Mouse (Mus musculus) macrophage (primary cell): ENCODE measurements around the gene Spink2. TPM values are rescaled to one million over a fixed set of nuclear protein-coding genes. Genes with fewer than 3 reads are reported as not detected.

ENCODE experiments used
- H3K27ac ChIP-seq: fragments of 350-480 bp; formaldehyde crosslinking; 2 replicates; pipeline ENCODE4 v1.9.0; 2021
- H3K36me3 ChIP-seq: fragments of 350-480 bp; formaldehyde crosslinking; 2 replicates; pipeline ENCODE4 v1.9.0; 2021; ENCODE audit errors: inconsistent target
- H3K4me3 ChIP-seq: fragments of 350-480 bp; formaldehyde crosslinking; 2 replicates; pipeline ENCODE4 v1.9.0; 2021; ENCODE audit errors: inconsistent target
- H3K79me2 ChIP-seq: fragments of 350-480 bp; formaldehyde crosslinking; 2 replicates; pipeline ENCODE4 v1.9.0; 2021; ENCODE audit errors: inconsistent target
- WGBS: methylation state at CpG from one replicate; pipeline ENCODE4 v1.1.7; 2026; ENCODE audit warnings: inconsistent platforms; ENCODE audit not compliant: missing documents; 5-methylcytosine and 5-hydroxymethylcytosine counted together
- polyA plus RNA-seq: library from polyadenylated mRNA; stranded (reverse); fragments of 250-400 nt; gene quantifications from 3 replicates; pipeline ENCODE4 v1.2.4, GENCODE M21; 2018; ENCODE audit warnings: inconsistent platforms

The Spink2 gene
- polyA plus RNA-seq, 1 experiment from 2014 or later, result not detected

GRCm38 (mm10) chr5:77178976-77179375 lies 32.3 kb downstream of the Spink2 start:
- Histone ChIP-seq H3K36me3 (no peaks in the 10 kb centered on the region), H3K79me2 (no peaks in the 10 kb centered on the region), H3K4me3 (no peak overlapping the region), H3K27ac (no peak overlapping the region)
- WGBS, result 76% methylated on average over 1 of the region's 1 CpGs

GRCm38 (mm10) chr5:77178008-77178407 lies 33.3 kb downstream of the Spink2 start:
- 88% methylated on average over 9 of the region's 9 CpGs for WGBS
- Histone ChIP-seq H3K4me3 (no peak overlapping the region), H3K79me2 (no peaks in the 10 kb centered on the region), H3K36me3 (no peaks in the 10 kb centered on the region), H3K27ac (no peak overlapping the region)

- H3K27ac ChIP-seq, result no peak overlapping the region
- no peak overlapping the region for H3K4me3 ChIP-seq
- H3K36me3 ChIP-seq, result no peaks in the 10 kb centered on the region
- WGBS, result 70% methylated on average over 4 of the region's 4 CpGs
- no peaks in the 10 kb centered on the region for H3K79me2 ChIP-seq
Observed at GRCm38 (mm10) chr5:77174779-77175178, 36.5 kb downstream of the Spink2 start.

GRCm38 (mm10) chr5:77170593-77170992 lies 40.7 kb downstream of the Spink2 start:
- Histone ChIP-seq H3K79me2 (no peaks in the 10 kb centered on the region), H3K36me3 (no peaks in the 10 kb centered on the region), H3K27ac (no peak overlapping the region), H3K4me3 (no peak overlapping the region)
- 67% methylated on average over 4 of the region's 5 CpGs for WGBS

- WGBS, result 72% methylated on average over 22 of the region's 22 CpGs
- Histone ChIP-seq H3K36me3 (no peaks in the 10 kb centered on the region), H3K4me3 (no peak overlapping the region), H3K79me2 (no peaks in the 10 kb centered on the region), H3K27ac (no peak overlapping the region)
Observed at GRCm38 (mm10) chr5:77167306-77167945, 43.8 kb downstream of the Spink2 start.

GRCm38 (mm10) chr5:77165703-77166625 lies 45.3 kb downstream of the Spink2 start:
- WGBS, result 85% methylated on average over 12 of the region's 13 CpGs
- no peaks in the 10 kb centered on the region for H3K79me2 ChIP-seq
- H3K4me3 ChIP-seq, result no peak overlapping the region

GRCm38 (mm10) chr5:77163597-77163996 lies 47.7 kb downstream of the Spink2 start:
- Histone ChIP-seq H3K27ac (no peak overlapping the region), H3K4me3 (no peak overlapping the region), H3K79me2 (no peaks in the 10 kb centered on the region), H3K36me3 (no peaks in the 10 kb centered on the region)
- WGBS, result 84% methylated on average over 7 of the region's 7 CpGs

More at GRCm38 (mm10) chr5:77165703-77166625, 45.3 kb downstream of the Spink2 start:
- no peak overlapping the region for H3K27ac ChIP-seq
- no peaks in the 10 kb centered on the region for H3K36me3 ChIP-seq

- no peaks in the 10 kb centered on the region for H3K79me2 ChIP-seq
- 61% methylated on average over 3 of the region's 3 CpGs for WGBS
- H3K27ac ChIP-seq, result no peak overlapping the region
- no peaks in the 10 kb centered on the region for H3K36me3 ChIP-seq
- no peak overlapping the region for H3K4me3 ChIP-seq
Observed at GRCm38 (mm10) chr5:77162566-77162965, 48.7 kb downstream of the Spink2 start.

GRCm38 (mm10) chr5:77157777-77158540 lies 53.3 kb downstream of the Spink2 start:
- no peak overlapping the region for H3K27ac ChIP-seq
- H3K4me3 ChIP-seq, result no peak overlapping the region
- H3K36me3 ChIP-seq, result no peaks in the 10 kb centered on the region
- WGBS, result 37% methylated on average over 14 of the region's 14 CpGs
- H3K79me2 ChIP-seq, result no peaks in the 10 kb centered on the region

- Histone ChIP-seq H3K79me2 (no peaks in the 10 kb centered on the region), H3K4me3 (no peak overlapping the region), H3K27ac (no peak overlapping the region), H3K36me3 (no peaks in the 10 kb centered on the region)
- 97% methylated on average over 5 of the region's 5 CpGs for WGBS
Observed at GRCm38 (mm10) chr5:77156938-77157337, 54.3 kb downstream of the Spink2 start.

- Histone ChIP-seq H3K27ac (no peak overlapping the region), H3K4me3 (no peak overlapping the region), H3K79me2 (no peaks in the 10 kb centered on the region), H3K36me3 (no peaks in the 10 kb centered on the region)
- WGBS, result 76% methylated on average over 12 of the region's 12 CpGs
Observed at GRCm38 (mm10) chr5:77155526-77155925, 55.7 kb downstream of the Spink2 start.

Other genes with a start within 250 kb of the Spink2 start
- 62.3 to 120 TPM (median 71.9 TPM) in 3 replicates for gene Srp72, start 236.8 kb downstream of the Spink2 start, polyA plus RNA-seq
- not detected in 3 replicates for gene Arl9, start 207.4 kb downstream of the Spink2 start, polyA plus RNA-seq
- gene Thegl, start 195.4 kb downstream of the Spink2 start, polyA plus RNA-seq, result not detected in 3 replicates
- 0.44 to 0.90 TPM (median 0.78 TPM) in 3 replicates for gene Hopx, start 96.3 kb downstream of the Spink2 start, polyA plus RNA-seq
- gene Rest, start 54.0 kb upstream of the Spink2 start, polyA plus RNA-seq, result 13.0 to 15.4 TPM (median 13.4 TPM) in 3 replicates
- gene Noa1, start 98.6 kb upstream of the Spink2 start, polyA plus RNA-seq, result 8.2 to 15.4 TPM (median 8.7 TPM) in 3 replicates
- 27.8 to 77.7 TPM (median 32.7 TPM) in 3 replicates for gene Polr2b, start 98.7 kb upstream of the Spink2 start, polyA plus RNA-seq
- gene Igfbp7, start 196.6 kb upstream of the Spink2 start, polyA plus RNA-seq, result 0.21 to 1.3 TPM (median 0.53 TPM) in 3 replicates